Mouse (Mus musculus) left cerebral cortex, postnatal 14 days (tissue): ENCODE results near the gene Rab31. TPM values are rescaled to one million over a fixed set of nuclear protein-coding genes. Genes with fewer than 3 reads are reported as not detected.
A peak's percentile ranks its signal among the peaks of the same experiment; 100 is the strongest.
"Not testable (repeated sequence)": the region's sequence is repeated elsewhere in the genome, so short reads cannot be mapped to it uniquely, and the experiment has no call there.

Experiments used
- DNase-seq, 2 experiments: peaks; one replicate each; pipeline ENCODE4 v3.0.0; 2021 to 2022; ENCODE audit warnings: low spot score in 2 of 2, mixed read lengths in 1 of 2
- intact Hi-C: fragments of 180-260 bp; cut with DNase I; formaldehyde crosslinking; loops from one replicate; pipeline ENCODE4 v1.15.1; 2025
- total RNA-seq, 2 experiments: library from RNA; stranded (reverse); gene quantifications; 2 replicates each; pipeline ENCODE4 v1.2.3; 2021

Rab31 gene
- total RNA-seq, 2 experiments from 2014 or later: 76.0 to 87.4 TPM

DNA sequence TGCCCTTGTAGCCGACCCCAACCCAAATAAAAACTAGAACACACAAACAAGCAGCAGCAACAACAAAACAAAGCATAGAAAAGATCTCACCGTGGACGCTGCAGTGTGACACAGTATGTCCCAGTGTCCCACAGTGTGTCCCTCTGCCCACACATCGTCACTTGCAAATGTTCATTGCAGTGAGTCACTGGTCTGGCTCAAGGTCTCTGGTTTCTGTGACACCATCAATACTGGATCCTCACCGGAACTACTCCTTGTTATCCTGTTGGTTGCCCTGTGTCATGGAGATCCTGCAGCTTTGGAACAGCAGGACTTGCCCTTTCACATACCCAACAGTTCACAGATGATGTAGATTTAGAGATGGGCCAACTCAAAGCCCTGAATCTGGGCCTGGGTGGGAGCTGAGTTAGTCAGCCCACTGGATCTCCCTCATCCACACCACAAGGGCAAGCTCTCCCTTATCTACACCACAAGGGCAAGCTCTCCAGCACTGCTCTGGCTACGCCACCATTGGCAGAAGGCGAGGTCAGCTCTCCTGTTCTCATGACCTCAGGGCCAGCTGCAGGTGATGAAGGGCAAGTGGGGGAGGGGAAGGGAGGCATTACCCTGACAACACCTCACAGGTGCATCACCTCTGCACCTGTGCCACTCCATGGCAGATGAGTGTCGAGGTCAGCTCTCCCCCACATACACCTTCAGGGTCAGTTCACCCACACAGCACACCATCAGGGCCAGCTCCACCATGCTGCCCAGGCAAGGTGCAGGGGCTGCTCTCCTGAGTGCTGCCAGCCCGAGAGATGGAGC lies 124.0 kb downstream of the Rab31 start:
- no peak for DNase-seq

DNA sequence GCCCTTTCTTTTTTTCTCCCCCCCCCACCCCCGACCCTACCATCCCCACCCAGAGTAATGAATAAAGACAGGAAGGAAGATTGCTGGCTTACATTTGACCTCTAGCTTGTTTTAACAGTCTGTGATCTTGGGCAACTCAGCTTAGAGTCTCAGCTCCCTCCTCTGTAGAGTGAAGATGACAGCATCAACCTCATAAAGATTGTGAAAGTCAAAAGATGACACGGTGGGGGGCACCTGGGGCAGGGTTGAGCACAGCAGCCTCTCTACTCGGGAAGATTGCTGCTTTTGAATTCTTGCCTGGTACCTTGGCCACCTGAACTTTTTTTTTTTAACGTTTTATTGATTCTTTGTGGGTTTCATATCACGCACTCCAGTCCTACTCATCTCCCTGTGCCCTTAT lies 124.6 kb downstream of the Rab31 start:
- DNase-seq: no peak
- intact Hi-C loops: no loop called here

More for the DNA sequence above, 124.0 kb downstream of the Rab31 start:
- intact Hi-C loops: no loop called here

DNA sequence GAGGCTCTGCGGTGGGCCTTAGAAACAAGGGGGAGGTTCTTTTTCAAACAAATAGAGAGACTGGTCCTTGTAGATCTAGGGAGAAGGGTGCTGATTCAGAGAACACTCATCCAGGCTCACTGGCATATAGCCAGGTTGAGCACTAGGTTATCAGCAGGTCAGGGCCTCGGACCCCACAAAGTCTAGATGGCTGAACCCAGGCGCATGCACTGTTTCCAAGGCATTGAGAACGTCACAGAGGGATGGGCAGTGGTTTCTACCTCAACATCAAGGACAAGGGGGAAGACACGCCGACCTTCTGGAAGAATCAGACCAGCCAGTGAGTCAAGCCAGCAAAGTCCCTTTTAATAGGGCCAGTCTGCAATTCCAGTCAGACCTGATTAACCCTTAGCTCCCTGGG lies 125.3 kb downstream of the Rab31 start:
- no peak for DNase-seq
- intact Hi-C loops: no loop called here

DNA sequence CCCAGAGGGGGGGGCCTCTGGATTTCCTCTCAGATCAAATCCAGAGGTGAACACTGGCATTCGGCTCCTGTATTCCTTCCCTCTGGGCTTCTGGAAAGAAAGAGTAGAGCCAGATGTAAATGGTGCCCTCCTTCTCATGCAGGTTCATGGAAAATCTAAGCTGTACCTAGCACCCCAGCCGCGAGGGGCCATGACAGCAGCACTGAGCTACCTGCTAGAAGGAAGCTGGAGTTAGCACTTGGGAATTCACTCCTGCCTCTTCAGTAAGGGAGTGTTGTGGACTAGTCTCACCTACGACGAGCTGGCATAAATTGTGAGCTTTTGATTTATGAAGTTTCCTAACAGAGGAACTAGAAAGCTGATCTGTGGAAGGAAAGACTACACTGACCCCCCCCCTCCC lies 129.0 kb downstream of the Rab31 start:
- intact Hi-C loops: no loop called here
- DNase-seq: no peak

DNA sequence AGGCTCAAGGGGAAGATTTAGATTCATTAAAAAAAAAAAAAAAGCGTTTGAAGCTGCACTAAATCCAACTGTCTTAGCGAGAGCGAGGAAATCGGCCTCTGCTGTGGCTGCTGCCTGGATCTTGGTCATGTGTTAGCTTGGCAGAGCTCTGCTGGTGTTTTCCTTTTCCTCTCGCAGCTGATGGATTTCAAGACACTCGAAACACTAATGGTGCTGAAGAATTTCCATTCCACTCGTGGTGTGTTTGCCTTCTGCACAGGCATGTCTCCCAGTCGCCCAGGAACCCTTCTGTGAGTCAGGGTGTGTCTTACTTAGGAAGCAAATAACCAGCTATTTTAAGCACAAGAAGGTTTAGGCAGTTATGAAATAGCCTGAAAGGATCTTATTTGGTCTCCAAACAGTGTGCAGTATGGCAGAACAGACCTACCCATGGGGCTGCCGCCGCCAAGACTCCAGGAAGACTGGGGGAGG lies 129.5 kb downstream of the Rab31 start:
- peak; percentile 63 to 84 for DNase-seq
- intact Hi-C loops: no loop called here

DNA sequence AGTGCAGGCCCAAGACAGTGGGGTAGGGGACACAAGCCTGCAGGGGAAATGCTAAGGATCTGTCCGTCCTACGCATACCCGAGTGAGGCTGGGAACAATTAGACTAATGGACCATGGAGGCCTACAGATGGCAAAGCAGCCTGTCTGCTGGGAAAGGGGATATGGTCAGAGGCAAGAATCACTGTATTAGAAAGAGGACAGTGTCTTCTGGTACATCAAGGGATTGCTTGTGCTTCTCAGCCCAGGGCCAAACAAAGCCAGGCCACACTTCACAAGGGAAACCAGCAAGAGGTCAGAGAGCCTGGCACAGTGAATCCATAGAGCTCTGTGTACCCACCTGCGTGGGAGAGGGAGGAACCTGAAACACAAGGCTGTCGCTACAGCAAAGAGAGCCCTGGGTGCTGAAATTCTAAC lies 130.0 kb downstream of the Rab31 start:
- intact Hi-C loops: no loop called here
- DNase-seq: peak in 1 of 2 experiments; percentile 26

DNA sequence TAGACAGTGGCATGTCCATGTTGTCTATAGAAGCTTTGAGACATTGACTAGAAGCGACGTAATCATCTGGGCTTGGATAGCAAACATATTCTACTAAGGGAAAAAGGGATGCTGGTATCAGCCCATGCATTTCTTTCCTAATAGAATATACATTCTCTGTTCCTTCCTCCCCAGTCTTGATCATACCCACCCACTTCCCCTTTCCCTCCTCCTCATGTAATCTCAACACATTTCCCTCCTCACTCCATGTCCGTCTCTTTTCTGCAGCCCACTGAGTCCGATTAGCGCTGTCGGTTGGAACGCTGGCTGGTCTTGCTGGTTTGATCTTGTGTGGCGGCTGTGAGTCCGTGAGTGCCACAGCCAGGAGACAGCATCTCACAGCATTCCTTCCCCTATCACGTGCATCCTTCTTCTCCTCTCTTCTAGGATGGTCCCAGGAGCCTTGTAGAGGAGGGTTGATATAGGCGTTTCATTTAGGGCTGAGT lies 130.8 kb downstream of the Rab31 start, which contains the start of gene Txndc2:
Gene Txndc2, minus strand, starts transcription at position 435 of the 485 bp plus-strand sequence.
- no peak for DNase-seq
- intact Hi-C loops: no loop called here

DNA sequence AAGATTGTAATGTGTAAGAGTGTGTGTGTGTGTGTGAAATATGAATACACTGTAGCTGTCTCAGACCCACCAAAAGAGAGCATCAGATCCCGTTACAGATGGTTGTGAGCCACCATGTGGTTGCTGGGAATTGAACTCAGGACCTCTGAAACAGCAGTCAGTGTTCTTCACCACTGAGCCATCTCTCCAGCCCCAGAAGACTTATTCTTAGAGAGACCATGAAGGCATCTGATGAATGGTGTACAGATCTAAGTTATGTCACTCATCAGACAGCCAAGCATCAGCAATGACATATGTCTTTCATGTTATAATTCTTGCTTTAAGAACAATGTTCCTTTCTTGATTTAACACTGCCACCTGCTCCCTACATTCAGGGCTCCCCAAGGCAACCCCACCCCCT lies 133.4 kb downstream of the Rab31 start:
- intact Hi-C loops: no loop called here
- no peak for DNase-seq

DNA sequence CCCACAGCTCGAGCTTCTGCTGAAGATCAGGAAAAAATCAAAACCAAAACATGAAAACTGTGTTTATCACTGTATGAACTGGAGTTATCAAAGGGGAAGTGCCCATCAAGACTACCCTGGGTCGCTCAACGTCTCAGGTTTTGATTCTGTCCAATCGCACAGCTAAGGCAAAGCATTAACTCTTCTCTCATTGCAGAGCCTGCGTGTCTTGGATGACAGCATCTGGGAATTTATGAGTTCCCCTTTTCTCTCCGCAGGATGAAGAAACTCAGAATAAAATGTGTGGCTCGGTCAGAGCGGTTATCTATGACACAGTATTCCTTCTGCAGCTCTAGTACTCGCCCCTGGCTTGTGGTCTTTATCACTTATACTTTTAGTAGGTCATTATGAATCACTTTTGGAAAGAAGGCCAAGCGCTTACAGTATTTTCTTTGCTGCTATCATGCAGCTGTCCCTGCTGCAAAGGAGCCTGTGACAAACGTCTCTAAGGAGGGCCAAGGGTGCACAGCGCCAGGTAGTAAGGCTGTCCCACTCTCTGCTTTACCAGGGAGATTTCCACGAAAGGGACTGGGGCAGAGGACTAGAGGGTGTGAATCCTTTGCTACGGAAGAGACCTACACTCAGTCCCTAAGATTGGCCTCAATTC lies 136.7 kb downstream of the Rab31 start:
- intact Hi-C loops: no loop called here
- no peak for DNase-seq

DNA sequence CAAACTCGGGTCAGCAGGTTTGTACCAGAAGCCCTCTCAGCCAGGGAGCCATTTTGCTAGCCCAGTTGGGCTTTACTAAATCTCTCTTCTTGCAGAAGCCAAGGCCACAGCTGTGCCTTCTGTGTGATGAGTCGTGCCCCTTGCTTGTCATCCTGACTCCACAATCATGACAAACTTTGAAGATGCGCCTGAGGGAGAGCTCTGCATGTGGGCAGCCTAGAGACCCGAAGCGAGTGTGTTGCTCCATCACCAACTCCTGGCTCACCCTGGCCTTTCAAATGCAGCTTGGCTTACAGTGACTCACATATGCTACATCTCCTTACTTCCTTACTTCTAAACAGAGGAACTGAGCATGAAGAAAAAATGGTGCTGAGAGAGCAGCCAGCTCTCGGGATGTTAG lies 142.6 kb downstream of the Rab31 start:
- intact Hi-C loops: no loop called here

DNA sequence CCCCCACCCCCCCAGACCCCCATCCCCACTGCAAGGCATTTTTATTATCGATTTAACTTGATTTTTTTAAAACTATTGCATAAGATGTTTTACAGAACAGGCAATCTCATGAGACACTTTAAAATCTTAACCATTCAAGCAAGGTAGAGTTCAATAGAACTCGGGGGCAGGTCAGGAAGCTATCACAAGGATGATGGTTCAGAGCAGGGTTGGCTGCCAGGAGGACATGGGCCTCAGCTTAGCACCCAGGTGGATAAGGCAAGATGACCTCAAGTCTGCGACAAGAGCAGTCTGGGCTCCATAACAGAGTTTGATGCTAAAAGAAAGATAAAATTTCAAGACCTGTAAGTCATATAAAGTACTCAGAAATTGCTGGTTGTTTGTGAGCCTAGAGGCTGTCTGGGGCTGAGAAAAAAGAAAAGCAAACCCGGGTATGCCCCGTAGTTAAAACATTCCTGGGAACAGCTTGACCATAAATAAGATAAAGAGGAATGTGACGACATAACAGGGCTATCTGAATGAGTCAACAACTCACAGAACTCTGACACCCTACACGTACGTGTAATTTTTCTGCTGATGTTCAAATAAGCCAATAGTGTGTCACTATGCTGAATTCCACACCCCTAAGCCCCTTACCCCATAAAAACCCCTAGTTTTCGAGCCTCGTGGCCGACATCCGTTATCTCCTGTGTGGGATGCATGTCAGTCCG lies 143.6 kb downstream of the Rab31 start:
- DNase-seq, intact Hi-C loops: not testable (repeated sequence)

More for the DNA sequence above, 142.6 kb downstream of the Rab31 start:
- DNase-seq: no peak

DNA sequence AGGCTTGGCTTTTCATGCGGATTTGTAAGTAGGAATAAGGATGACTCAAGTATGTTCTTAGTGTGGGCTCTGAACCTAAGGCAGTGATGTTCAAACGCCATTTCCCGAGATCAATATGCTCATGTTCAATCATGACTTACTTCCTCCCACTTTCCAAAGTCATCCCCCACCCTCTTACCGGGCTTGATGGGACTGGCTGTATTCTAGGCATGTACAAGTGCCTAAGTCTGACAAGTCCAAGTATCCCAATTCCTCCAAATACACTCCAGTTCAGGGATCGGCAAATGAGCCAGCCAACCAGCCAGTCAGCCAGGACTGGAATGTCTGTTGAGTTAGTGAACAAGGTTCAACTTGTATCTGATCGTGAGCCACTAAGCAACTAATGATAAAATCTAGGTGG lies 146.3 kb downstream of the Rab31 start:
- DNase-seq: no peak
- intact Hi-C loops: no loop called here

DNA sequence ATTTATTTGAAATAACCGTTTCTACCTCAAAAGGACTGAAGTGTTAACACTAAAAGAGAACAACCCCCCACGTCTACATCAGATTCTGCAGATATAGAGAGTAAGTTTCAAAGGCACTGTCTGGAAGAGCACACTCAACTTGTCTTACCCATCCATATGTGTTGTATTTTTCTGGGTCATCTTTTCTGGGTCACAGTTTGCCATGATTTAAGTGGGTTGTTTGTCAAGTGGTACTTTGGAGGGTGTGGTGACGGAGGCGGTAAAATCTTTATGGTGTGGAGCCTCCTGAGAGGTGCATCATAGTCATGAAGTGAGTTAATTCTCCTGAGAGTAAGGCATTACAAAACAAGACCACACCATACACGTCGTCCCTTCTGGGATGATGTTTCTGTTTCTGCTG lies 147.0 kb downstream of the Rab31 start:
- intact Hi-C loops: no loop called here
- no peak for DNase-seq

DNA sequence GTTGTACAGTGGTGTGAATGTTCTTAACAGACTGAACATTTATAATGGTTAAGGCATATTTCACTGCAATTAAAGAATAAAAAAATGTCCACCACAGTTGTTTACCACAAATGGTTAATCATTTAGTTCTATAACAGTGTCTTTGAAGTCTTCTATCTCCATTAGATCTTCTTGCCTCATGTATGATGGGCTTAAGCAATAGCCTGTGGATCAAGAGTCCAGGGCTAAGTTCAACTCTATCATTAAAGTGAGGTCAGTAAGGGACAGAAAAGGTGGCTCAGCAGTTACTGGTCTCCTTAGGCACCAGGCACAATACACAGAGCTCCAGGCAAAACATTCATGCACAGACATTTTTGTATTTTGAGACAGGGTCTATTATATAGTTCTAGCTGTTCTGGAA lies 149.4 kb downstream of the Rab31 start:
- no peak for DNase-seq
- intact Hi-C loops: no loop called here

DNA sequence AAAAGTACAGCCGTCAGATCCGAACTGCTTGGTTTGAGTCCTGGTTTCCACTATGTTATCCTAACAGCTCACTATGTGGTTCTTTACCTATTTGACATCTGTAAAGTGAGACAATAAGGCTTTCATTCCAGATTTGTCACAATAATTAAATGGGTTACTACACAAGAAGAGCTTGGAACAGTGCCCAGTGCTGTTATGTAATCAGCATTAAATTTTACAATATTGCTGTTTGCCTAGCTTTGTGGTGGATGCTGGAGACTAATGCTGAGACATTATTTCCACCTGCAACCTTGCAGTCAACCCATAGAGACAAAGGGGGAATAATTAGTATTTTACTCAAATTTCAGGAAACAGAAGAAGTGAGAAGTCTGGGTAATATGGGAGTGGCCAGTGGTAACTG lies 154.1 kb downstream of the Rab31 start:
- DNase-seq: no peak
- intact Hi-C loops: loop anchor here (10.0 kb wide), 1 partner anchor 486 kb away; the partner anchor contains the start of gene Ndufv2

DNA sequence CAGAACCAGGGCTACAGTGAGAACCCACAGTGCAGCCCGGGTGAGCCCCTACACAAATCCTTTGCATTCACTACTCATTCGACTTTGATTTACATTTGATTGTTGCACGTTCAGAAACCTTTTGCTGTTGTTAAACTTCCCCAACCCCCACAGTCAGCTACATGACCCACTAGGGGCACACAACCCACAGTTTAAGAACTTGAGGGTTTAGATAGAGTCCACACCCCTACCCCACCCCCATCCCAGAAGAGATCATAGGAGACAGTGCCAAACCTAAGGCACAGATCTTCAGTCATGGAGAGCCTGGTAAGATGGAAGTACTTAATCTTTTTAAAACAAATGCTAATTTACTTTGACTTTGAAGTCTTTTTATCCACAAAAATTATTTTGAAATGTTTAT lies 156.9 kb downstream of the Rab31 start:
- no peak for DNase-seq
- intact Hi-C loops: loop anchor here (10.0 kb wide), 1 partner anchor 489 kb away; the partner anchor contains the start of gene Ndufv2

DNA sequence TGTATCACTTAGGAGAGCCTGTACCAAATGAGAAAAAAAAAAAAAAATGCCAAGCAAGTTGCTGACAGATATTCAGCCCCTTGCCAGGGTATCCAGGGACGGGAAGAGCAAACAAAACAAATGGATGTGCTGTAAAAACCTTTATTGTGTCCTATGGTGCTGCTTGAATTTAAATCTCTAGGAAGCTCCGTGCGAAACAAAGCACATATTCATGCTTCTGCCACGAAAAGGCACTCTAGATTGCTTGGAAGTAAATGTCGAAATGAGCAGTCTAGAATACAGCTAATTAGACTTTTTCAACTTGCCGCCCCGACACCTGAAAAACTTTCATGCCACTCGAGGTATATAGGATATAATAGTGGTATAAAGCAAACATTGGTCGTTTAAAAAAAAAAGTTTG lies 158.1 kb downstream of the Rab31 start:
- peak in 1 of 2 experiments; percentile 29 for DNase-seq
- intact Hi-C loops: loop anchor here (5.0 to 10.0 kb wide), 3 partner anchors 68 to 490 kb away; partner anchors contain the start of genes Ndufv2 and Ppp4r1

DNA sequence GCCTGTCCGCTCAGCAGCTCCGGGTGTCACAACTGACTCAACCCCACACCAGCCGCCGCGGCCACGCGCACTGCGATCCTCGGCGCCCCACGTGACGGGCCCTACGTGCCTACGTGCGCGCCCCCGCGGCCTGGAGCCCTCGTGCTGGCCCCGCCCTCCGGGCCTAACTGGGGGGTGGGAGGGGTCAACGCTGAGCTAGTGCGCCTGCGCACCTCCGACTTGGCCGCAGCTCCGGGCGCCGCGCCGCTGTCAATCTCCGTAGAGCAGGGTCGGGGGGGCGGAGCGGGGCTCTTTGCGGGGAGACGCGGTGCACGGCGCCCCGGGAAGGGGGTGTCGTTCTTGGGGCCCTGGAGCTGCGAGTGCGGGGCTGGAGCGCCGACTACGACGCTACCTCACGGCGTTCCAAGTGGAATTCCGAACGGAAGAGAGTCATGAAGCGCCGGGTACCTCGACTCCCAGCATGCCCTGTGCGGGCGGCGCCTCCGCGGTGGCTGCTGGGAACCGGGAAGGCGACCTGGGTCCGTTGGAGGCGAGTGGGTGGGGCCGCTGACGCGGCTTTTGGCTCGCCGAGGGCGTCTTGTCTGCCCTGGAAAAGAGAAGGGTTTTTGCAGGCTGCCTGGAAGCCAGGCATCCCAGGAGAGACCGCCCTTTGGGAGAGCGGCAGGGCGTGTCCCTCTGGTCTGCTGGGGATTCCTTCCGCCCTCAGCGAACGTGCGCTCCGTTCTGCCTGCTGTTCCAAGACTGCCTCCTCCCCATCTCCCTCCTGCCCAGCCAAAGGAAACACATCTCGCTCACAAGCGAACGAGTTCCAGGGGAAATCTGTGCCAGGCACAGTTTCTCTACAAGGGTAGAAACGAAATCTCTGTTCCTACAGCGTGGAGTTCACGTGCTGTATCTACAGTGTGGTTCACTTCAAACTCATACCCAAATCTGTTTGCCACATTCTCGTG lies 158.8 kb downstream of the Rab31 start, which contains the start of gene Vapa:
Gene Vapa, minus strand, starts transcription at position 93 of the 950 bp plus-strand sequence.
- intact Hi-C loops: loop anchor here (5.0 to 10.0 kb wide), 3 partner anchors 69 to 491 kb away; partner anchors contain the start of genes Ndufv2 and Ppp4r1
- peak; percentile 98 for DNase-seq

DNA sequence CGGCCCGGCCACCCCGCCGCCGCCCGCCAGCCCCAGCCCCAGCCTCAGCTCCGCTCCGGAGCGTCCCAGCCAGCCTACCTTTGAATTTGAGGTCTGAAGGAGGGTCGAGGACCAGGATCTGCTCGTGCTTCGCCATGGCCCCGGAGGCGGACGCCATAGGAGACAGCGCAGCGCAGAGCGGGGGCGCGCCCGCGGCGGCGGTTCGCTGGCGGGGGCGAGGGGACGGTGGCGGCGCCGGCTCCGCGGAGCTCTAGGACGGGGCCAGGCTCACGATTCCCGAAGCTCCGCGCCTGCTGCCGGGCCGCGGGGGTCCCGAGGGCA lies 159.4 kb downstream of the Rab31 start:
- intact Hi-C loops: loop anchor here (5.0 to 10.0 kb wide), 3 partner anchors 69 to 492 kb away; partner anchors contain the start of genes Ndufv2 and Ppp4r1

More for the DNA sequence above, 159.4 kb downstream of the Rab31 start:
- no peak for DNase-seq
